Mouse (Mus musculus) testis, adult 2 months (tissue): ENCODE data around the gene Mob3a. TPM values are rescaled to one million over a fixed set of nuclear protein-coding genes. Genes with fewer than 3 reads are reported as not detected.
A peak's percentile ranks its signal among the peaks of the same experiment; 100 is the strongest.

Source experiments
- H3K27ac ChIP-seq: fragments of 200-500 bp; 2 replicates; pipeline ENCODE4 v1.5.1; 2012; ENCODE audit warnings: low read depth, low read length; ENCODE audit not compliant: control insufficient read depth, insufficient read depth
- H3K27me3 ChIP-seq: fragments of 200-500 bp; 2 replicates; pipeline ENCODE4 v1.6.1; 2012; ENCODE audit warnings: mild to moderate bottlenecking, low read length, moderate library complexity; ENCODE audit not compliant: control insufficient read depth, insufficient read depth
- H3K36me3 ChIP-seq: fragments of 200-500 bp; 2 replicates; pipeline ENCODE4 v1.6.1; 2012; ENCODE audit warnings: mild to moderate bottlenecking, low read length; ENCODE audit not compliant: control insufficient read depth, insufficient read depth
- H3K4me1 ChIP-seq: fragments of 200-500 bp; 2 replicates; pipeline ENCODE4 v1.6.1; 2012; ENCODE audit warnings: low read length; ENCODE audit not compliant: control insufficient read depth, insufficient read depth
- H3K4me3 ChIP-seq: fragments of 200-500 bp; 2 replicates; pipeline ENCODE4 v1.5.1; 2012; ENCODE audit warnings: low read depth, mild to moderate bottlenecking, low read length, moderate library complexity, mixed read lengths; ENCODE audit not compliant: control insufficient read depth
- CTCF ChIP-seq: fragments of 200-500 bp; IDR thresholded peaks from 2 replicates; pipeline ENCODE4 v1.5.1; 2012; ENCODE audit warnings: low read depth, mild to moderate bottlenecking, inconsistent platforms, low read length, moderate library complexity; ENCODE audit not compliant: control insufficient read depth, insufficient read depth, insufficient replicate concordance
- POLR2A ChIP-seq: fragments of 200-500 bp; IDR thresholded peaks from 2 replicates; pipeline ENCODE4 v1.6.1; 2012; ENCODE audit warnings: low read depth, mild to moderate bottlenecking, inconsistent platforms, low read length, moderate library complexity; ENCODE audit not compliant: control insufficient read depth
- polyA plus RNA-seq: library from polyadenylated mRNA; depleted of rRNA; stranded (reverse); fragments of >200 nt; gene quantifications from 2 replicates; pipeline ENCODE4 v1.2.3, GENCODE M21; 2012

The Mob3a gene
- polyA plus RNA-seq, 1 experiment = 11.1 TPM

DNA sequence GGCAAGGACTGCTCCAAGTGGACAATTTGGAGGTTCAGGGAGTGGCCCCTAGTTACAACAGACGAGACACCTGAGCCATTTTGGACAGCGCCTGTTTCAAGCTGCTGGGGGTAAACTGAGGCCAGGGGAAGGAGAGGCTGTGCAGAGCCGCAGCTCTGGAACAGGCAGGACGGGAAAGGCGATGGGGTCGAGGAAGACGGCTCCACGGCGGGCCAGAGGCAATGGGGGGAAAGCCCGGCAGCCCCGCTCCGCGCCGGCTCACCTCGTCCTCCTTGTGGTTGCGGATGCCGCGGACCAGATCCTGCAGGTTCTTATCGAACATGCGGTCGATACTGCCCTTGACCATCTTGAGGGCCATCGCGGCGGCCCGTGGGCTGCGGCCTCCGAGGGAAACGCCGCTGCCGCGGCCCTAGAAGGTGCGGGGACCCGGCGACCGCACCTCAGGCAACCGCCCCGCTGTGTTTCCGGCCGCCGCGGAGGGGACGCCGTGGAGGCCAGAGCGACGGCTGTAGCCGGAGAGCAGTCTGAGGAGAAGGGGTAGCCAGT lies 39.9 kb upstream of the Mob3a start:
- Histone ChIP-seq H3K4me1 (peaks cover 2% of the 10 kb centered on the region; the same call in 1 of the 2 replicates), H3K4me3 (peak overlapping the region; percentile 96), H3K27me3 (no peaks in the 10 kb centered on the region), H3K36me3 (no peaks in the 10 kb centered on the region), H3K27ac (peak overlapping the region; percentile 72)
- no peak for TF ChIP-seq CTCF
- no peak for TF ChIP-seq POLR2A

DNA sequence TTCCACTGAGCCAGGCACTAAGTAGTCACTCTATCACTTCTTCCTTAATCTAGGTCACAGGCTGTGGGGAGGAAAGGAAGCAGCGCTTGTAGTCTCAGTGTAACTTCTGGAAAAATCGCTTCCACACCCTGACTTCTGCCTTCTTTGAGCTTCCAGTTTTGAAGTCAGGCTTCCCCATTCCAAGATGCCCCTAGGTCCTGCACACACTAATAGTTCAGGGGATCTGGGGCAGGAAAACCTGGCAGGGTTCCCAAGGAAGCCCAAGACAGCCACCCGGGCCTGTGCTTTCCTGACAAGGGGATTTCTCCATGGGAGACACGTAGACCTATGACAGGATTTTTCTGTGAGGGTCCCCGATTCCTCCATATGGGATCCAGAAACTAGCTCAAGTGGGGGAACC lies 39.4 kb upstream of the Mob3a start:
- Histone ChIP-seq H3K27ac (no peak overlapping the region), H3K4me3 (peak overlapping the region; percentile 96), H3K36me3 (no peaks in the 10 kb centered on the region), H3K27me3 (no peaks in the 10 kb centered on the region), H3K4me1 (peaks cover 2% of the 10 kb centered on the region; the same call in 1 of the 2 replicates)
- TF ChIP-seq POLR2A = no peak
- no peak for TF ChIP-seq CTCF

DNA sequence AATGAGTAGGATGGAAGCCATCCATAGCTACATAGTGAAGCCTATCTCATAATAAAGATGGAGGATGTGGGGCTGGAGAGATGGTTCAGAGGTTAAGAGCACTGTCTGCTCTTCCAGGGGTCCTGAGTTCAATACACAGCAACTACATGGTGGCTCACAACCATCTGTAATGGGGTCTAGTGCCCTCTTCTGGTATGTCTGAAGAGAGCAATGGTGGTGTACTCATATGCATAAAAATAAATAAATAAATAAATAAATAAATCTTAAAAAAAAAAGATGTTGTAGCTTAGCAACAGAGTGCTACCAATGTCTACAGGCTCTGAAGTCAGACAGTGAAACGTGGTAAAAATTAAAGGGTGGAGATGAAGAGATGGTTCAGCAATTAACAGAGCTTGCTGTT lies 36.9 kb upstream of the Mob3a start:
- peaks cover 8% of the 10 kb centered on the region for H3K4me1 ChIP-seq
- TF ChIP-seq CTCF (no peak), POLR2A (no peak)
- no peaks in the 10 kb centered on the region for H3K36me3 ChIP-seq
- no peaks in the 10 kb centered on the region for H3K27me3 ChIP-seq
- H3K4me3 ChIP-seq = no peak overlapping the region
- no peak overlapping the region for H3K27ac ChIP-seq

DNA sequence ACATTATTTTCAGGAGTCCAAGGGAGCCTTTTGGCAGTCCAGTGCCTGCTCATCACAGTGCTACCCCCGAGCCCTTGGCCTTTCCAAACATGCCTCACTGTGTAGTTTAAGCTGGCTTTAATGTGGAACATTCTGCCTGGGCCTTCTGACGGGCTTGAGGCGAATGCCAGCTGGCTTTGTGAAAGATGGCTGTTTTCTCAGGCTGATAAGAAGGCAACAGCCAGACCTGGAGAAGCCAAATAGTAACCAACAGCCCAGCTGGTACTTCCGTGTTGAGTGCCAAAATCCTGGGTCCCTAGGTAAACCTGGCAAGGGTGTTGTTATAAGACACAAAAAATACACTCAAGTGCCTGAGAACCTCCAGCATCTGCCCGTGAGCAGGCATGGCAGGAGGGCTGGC lies 35.0 kb upstream of the Mob3a start:
- TF ChIP-seq CTCF (no peak), POLR2A (no peak)
- Histone ChIP-seq H3K27ac (no peak overlapping the region), H3K27me3 (no peaks in the 10 kb centered on the region), H3K4me3 (no peak overlapping the region), H3K36me3 (no peaks in the 10 kb centered on the region), H3K4me1 (peaks cover 8% of the 10 kb centered on the region)

DNA sequence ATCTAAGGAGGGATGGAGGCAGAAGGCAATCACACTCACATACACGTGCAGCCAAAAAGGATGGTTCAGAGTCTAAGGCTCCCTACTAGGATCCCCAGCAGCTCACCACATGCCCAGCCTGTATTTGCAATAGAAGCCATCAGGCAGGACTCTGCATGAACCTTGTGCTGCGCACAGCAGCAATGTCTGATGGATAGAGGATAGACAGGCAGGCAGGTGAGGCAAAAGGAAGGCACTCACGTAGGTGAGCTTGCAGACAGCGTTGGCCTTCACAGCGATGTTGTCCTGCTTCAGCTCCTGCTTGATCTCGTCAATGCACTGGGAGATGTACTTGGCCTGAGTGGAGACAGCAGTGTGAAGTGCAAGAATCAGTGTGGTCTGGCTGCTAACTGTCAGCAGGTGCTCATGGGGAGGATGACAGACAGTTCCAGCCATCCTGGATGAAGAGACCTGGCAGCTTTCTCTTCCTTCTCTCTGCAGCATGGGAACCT lies 30.9 kb upstream of the Mob3a start:
- no peaks in the 10 kb centered on the region for H3K27me3 ChIP-seq
- H3K36me3 ChIP-seq = peaks cover 2% of the 10 kb centered on the region
- H3K27ac ChIP-seq = no peak overlapping the region
- TF ChIP-seq CTCF = no peak
- no peak for TF ChIP-seq POLR2A
- H3K4me1 ChIP-seq = peaks cover 5% of the 10 kb centered on the region
- H3K4me3 ChIP-seq = no peak overlapping the region

DNA sequence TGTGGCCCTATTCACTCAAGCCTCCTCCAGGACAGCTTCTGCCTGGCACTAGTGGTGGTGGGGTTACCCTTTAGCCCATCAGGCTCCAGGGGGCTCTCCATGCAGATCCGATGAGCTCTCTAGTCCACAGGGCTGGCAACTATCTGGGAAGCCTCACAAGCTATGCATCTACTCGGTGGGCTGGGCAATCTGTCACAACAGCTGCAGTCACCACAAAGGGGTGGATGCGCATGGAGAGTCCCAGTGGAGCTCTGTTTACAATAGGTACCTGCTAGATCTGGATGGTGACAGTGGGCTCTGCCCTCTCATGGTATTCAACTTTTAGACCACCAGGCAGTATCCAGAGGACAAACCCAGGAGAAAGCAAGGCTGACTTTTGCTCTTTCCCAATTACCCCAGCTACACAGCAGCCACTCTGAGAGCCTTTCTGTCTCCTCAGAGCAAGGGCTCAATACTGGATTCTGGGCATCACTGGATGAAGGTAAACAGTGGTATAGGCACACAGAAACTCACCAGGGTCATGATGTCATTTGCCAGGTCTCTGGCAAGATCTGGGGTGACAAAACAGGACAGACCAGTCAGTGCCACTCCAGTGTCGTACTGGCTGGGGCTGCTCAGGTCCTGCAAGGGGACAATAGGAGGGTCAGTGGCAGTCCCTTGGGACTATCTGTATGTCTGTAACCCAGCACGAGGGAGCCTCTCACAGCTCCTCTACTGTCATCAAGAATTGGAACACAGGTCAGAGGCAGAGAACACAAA lies 25.8 kb upstream of the Mob3a start:
- Histone ChIP-seq H3K4me1 (no peaks in the 10 kb centered on the region), H3K4me3 (no peak overlapping the region), H3K36me3 (peaks cover 3% of the 10 kb centered on the region), H3K27me3 (no peaks in the 10 kb centered on the region), H3K27ac (no peak overlapping the region)
- no peak for TF ChIP-seq CTCF
- no peak for TF ChIP-seq POLR2A

DNA sequence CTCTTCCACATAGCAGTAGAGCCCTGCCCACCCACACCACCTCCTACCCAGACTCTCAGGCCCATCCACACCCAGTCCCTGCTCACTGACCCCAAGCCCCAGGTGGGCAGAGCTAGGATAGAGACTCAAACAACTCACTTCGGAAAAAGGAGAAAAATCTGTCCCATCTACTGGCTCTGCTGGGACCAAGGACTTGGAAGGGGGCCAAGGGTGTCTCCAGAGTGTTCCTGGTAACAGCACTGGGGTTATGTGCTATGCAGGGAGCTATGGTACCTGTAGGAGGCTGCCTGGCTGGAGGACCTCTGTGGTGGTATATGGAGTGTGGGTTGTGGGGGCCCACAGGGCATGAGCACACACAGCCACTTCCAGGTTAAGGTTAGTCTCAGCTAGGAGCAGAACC lies 15.5 kb upstream of the Mob3a start:
- no peaks in the 10 kb centered on the region for H3K4me1 ChIP-seq
- peaks cover 2% of the 10 kb centered on the region; the same call in 1 of the 2 replicates for H3K36me3 ChIP-seq
- H3K27me3 ChIP-seq = no peaks in the 10 kb centered on the region
- TF ChIP-seq CTCF (no peak), POLR2A (no peak)
- no peak overlapping the region for H3K4me3 ChIP-seq
- H3K27ac ChIP-seq = no peak overlapping the region
